Mouse (Mus musculus) effector memory CD4-positive, alpha-beta T cell, adult 5 months (primary cell): ENCODE results near the gene Gtf2h4. TPM values are rescaled to one million over a fixed set of nuclear protein-coding genes. Genes with fewer than 3 reads are reported as not detected.

Experiments used
- polyA plus RNA-seq: library from polyadenylated mRNA; unstranded; fragments of 100-300 nt; shearing (Covaris generic); gene quantifications from one replicate; pipeline ENCODE4 v1.2.1, GENCODE M21; 2017

The Gtf2h4 gene
- polyA plus RNA-seq, result 14.7 TPM

DNA sequence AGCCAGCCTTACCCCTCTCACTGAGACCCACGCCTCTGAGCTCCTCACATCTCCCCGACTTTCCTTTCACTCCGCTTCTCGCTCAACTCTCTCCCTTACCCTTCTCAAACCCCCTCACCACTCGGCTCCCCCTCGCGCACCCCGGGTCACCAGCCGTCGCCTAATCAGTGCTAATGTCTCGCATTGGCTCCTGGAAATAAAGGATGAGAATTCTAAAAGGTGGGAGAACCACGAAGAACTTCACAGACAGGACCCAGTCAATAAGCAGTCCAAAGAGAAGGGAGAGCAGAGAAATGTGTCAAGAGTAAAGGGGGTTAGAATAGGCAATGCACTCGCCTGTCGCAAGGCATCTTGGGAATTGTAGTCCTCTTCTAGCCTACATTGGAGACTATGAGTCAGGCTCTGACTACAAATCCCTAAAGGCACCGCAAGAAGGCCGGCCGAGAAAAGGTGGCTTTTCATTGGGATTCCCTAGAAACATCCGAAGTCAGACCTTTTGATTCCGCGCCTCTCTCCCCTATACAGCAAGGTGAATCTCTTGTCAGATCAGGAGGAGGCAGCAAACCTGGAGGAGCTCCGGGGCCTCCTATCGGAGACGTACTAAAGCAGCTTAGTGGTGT lies at the start of gene Gtf2h4:
TSS of gene Gtf2h4 (minus strand) at position 324 of the 620 bp plus-strand sequence.

DNA sequence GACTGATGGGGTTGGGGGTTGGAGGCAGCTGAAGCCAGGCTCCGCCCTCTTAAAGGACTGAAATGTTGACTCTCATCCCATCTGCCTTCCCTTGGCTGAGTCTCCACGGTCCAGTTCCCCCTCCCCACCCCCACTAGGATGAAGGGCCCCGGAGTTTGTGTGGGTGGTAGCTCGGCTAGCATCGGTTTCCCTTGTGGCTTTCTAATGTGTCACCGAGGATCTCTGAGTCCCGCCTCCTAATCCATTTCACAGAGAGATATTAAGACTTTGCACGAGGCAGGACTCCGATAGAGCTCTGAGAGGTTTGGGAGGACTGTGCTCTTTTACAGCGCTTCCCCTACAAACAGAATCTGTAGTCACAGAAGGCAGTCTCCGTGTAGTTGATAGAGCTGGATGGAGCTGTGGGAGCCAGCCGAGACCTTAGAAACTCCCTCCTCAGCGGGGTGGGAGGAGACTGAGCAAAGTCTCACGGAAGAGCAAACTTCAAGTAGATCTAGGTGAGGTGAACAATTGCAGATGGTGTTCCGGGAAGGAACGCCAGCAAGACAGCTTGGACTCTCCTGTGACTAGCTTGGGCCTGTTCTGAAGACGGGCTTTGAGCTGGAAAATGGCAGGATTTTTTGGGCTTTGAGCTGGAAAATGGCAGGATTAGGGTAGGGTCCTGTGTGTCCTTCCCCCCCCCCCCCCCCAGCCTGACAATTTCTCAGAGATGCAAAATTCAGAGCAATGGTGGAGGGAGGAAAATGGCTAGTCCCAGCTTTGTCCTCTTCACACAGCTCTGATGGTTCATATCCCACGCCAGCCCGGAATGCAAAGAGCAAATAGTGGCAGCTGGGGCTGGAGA lies 31.3 kb upstream of the Gtf2h4 start, which contains the start of gene Ddr1:
TSS of gene Ddr1 (minus strand) at position 1 of the 844 bp plus-strand sequence.

DNA sequence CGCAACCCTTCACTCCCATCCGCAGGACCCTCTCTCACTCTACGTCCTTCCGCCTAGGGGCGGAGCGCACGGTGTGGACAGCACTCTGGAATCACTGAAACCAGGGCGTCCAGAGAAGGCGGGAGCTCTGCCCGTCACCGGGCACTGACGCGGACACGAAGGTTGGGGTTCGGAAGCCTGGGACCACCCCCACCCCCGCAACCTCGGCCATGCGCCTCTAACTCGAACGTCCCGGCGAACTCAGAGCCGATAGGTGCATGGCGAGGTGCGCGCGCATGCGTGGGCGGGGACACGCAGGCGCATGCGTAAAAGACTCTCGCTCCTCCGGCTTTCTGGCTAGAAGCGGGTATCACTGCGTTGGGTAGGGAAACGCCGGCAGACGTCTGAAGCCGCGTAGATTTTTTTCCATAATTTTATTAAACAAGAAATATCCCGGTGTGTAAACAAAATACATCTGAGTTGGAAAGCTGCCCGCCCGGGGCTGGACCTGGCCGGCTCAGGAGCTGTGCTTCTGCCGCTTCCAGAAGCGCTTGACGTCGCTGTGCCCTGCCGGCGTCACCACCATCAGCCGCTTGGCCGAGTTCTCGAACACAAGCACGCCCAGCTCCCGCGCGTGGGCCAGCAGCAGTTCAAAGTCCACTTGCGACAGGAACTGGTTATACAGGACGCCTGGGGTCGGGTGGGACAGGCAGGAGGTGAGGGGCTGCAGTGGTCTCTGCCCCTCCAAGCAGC lies 6.0 kb downstream of the Gtf2h4 start, which contains the start of gene Vars2:
TSS of gene Vars2 (minus strand) at position 259 of the 732 bp plus-strand sequence.

DNA sequence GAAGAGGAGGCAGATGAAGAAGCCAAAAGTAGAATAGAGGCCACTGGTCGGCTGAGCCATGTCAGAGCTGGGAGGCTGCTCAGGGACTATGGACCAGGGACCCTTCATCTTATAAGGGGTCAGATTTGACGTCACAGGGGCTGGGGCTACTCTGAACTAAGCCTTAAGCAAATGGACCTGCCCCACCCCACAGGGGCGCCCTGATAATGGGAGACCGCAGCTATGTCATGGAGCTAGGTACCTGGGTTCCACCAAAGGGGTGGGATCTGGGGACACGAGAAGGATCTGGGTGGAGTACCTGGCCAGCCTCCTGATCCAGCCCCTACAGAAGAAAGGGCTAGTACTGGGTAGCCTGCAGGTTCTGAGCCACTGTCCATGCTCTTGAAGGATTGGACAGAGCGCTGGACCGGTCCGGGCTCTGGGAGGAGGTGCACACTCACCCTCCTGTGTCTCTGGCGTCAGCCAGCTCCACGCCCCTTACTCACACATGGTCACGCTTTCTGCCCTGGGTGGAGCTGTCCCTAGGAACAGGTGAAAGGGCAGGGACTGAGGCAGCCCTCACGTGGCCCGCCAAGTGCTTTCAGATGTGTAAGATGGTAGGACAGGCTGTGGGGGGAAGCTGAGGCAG lies 29.8 kb downstream of the Gtf2h4 start, which contains the start of gene Mucl3:
TSS of gene Mucl3 (minus strand) at position 87 of the 628 bp plus-strand sequence.

DNA sequence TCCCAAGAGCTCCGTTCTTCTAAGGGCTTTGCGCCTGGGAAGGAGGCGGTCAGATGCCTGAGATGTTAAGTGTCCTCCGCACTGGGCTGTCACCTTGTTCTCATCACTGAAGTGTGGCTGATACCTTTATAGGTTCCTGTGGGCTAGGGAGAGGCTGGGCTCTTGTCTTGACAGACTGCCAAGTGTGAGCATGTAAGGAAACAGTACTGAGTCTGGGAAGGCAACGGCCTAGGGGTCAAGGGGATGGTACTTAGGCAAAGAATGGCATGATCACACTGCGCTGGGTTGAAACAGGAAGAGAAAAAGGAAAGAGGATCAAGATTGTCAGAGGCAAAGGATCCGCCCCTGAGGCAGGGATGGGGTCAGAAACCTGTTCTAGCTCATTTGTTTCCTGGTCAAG lies 47.0 kb downstream of the Gtf2h4 start, which contains the start of gene Gm9573:
TSS of gene Gm9573 (minus strand) at position 101 of the 400 bp plus-strand sequence.

Other genes with a start within 250 kb of the Gtf2h4 start
- 1,046 TPM for gene H2-Q6, start 248.9 kb downstream of the Gtf2h4 start, polyA plus RNA-seq
- gene H2-Q7, start 234.6 kb downstream of the Gtf2h4 start, polyA plus RNA-seq, result 2,635 TPM
- 121 TPM for gene H2-Q10, start 203.7 kb downstream of the Gtf2h4 start, polyA plus RNA-seq
- gene Pou5f1, start 167.7 kb downstream of the Gtf2h4 start, polyA plus RNA-seq, result not detected
- 12.1 TPM for gene Tcf19, start 156.9 kb downstream of the Gtf2h4 start, polyA plus RNA-seq
- gene Cchcr1, start 156.6 kb downstream of the Gtf2h4 start, polyA plus RNA-seq, result 15.1 TPM
- gene Psors1c2, start 140.5 kb downstream of the Gtf2h4 start, polyA plus RNA-seq, result not detected
- not detected for gene Cdsn, start 121.6 kb downstream of the Gtf2h4 start, polyA plus RNA-seq
- gene 2300002M23Rik, start 106.3 kb downstream of the Gtf2h4 start, polyA plus RNA-seq, result not detected
- not detected for gene Sfta2, start 72.2 kb downstream of the Gtf2h4 start, polyA plus RNA-seq
- gene Gm9573, start 47.1 kb downstream of the Gtf2h4 start, polyA plus RNA-seq, result not detected
- gene Mucl3, start 30.0 kb downstream of the Gtf2h4 start, polyA plus RNA-seq, result not detected
- gene Vars2, start 6.1 kb downstream of the Gtf2h4 start, polyA plus RNA-seq, result 17.0 TPM
- 11.5 TPM for gene Ddr1, start 30.9 kb upstream of the Gtf2h4 start, polyA plus RNA-seq
- gene Ier3, start 147.9 kb upstream of the Gtf2h4 start, polyA plus RNA-seq, result 29.2 TPM
- 52.6 TPM for gene Flot1, start 149.5 kb upstream of the Gtf2h4 start, polyA plus RNA-seq
- 71.0 TPM for gene Tubb5, start 164.6 kb upstream of the Gtf2h4 start, polyA plus RNA-seq
- gene Mdc1, start 167.8 kb upstream of the Gtf2h4 start, polyA plus RNA-seq, result 9.5 TPM
- 24.1 TPM for gene Nrm, start 187.6 kb upstream of the Gtf2h4 start, polyA plus RNA-seq
- gene Ppp1r18, start 191.9 kb upstream of the Gtf2h4 start, polyA plus RNA-seq, result 384 TPM
- gene Dhx16, start 206.1 kb upstream of the Gtf2h4 start, polyA plus RNA-seq, result 54.0 TPM
- gene 2310061I04Rik, start 223.7 kb upstream of the Gtf2h4 start, polyA plus RNA-seq, result 32.9 TPM
- 13.2 TPM for gene Atat1, start 236.3 kb upstream of the Gtf2h4 start, polyA plus RNA-seq
- 93.2 TPM for gene Mrps18b, start 242.7 kb upstream of the Gtf2h4 start, polyA plus RNA-seq
- 76.6 TPM for gene Ppp1r10, start 242.7 kb upstream of the Gtf2h4 start, polyA plus RNA-seq